Mouse (Mus musculus): ENCODE results near the gene Junb. TPM values are rescaled to one million over a fixed set of nuclear protein-coding genes. Genes with fewer than 3 reads are reported as not detected.

Junb gene
- polyA plus RNA-seq, 1 experiment = 158 TPM

DNA sequence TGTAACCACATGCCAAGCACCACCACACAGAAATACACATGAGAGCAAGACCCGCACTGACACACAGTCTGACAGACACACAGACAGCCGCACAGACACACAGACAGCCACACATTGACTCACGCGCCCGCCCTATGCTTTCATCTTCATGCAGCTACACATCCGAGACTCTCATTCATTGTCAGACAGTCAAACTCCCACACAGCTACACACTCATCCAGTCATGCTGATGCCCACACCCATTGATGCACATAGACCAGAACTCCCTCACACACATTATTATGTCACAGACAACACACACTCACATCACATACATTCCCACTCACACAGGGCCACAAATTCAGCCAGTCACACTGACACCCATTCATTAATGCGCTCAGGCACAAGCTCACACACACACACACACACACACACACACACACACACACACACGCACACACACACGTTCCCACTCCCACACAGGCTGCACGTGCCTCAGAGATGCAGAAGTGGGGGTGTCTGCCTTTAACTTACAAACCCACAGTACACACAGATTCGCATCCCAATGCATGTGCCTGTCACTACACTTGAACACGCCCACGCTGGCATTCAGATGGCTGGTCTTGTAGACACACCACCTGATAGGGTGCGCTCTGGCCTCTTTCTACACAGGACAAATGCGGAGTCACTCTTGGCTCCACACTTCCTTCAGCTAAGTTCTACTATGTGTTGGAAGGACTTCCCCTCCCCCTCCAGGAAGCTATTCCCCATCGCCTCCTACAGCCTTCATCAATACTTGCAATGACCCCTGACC is 44.6 kb downstream of the Junb start:
- H3K4me3 ChIP-seq (ENCODE audit: insufficient read depth, poor library complexity, severe bottlenecking) = no peak overlapping the region
- H3K36me3 ChIP-seq (ENCODE audit: control insufficient read depth, insufficient read depth) = no peaks in the 10 kb centered on the region
- no peak overlapping the region for H3ac ChIP-seq (ENCODE audit: control insufficient read depth, insufficient read length, low read depth)
- no peaks in the 10 kb centered on the region for H3K79me2 ChIP-seq (ENCODE audit: control insufficient read depth, insufficient read depth)
- no peaks in the 10 kb centered on the region for H3K79me3 ChIP-seq (ENCODE audit: low read depth)
- H3K27me3 ChIP-seq (ENCODE audit: control insufficient read depth, insufficient read depth, insufficient read length) = peaks cover 57% of the 10 kb centered on the region
- TF ChIP-seq MAX (IDR thresholded peaks at IDR 0.05) (no peak), FOSL1 (IDR thresholded peaks at IDR 0.05; ENCODE audit: insufficient read depth, low read length, poor library complexity, severe bottlenecking) (no peak), MYOD1 (IDR thresholded peaks at IDR 0.05; ENCODE audit: control insufficient read depth, insufficient read length, low read depth) (no peak), USF1 (IDR thresholded peaks at IDR 0.05; ENCODE audit: low read depth) (no peak), MYOG (IDR thresholded peaks at IDR 0.05; ENCODE audit: control insufficient read depth, extremely low read depth, insufficient read length) (no peak), CTCF (IDR thresholded peaks at IDR 0.05; ENCODE audit: control insufficient read depth, insufficient read depth, insufficient read length) (no peak), CEBPB (IDR thresholded peaks at IDR 0.05; ENCODE audit: low read depth) (no peak)

DNA sequence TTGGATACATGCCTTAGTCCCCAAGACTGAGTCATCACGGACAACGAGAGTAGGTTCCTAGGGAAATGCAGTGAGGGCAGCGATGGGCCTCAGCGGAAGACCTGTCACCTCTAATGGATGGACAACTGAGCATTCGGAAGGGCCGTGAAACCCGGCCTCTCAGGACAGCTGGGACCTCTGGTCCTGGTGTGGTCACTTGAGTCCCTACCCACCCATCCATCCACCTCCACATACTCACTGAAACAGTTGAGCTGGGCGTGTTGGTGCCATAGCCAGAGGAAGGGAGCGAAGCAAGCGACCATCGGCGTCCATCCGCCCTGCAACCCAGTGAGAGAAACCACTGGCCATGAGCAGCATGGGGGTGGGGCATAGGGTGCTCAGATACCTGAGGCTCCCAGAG is 47.9 kb downstream of the Junb start:
- Histone ChIP-seq H3K79me3 (ENCODE audit: low read depth) (no peaks in the 10 kb centered on the region), H3K36me3 (ENCODE audit: control insufficient read depth, insufficient read depth) (no peaks in the 10 kb centered on the region), H3K27me3 (ENCODE audit: control insufficient read depth, insufficient read depth, insufficient read length) (peaks cover 31% of the 10 kb centered on the region), H3K4me3 (ENCODE audit: insufficient read depth, poor library complexity, severe bottlenecking) (no peak overlapping the region), H3ac (ENCODE audit: control insufficient read depth, insufficient read length, low read depth) (no peak overlapping the region), H3K79me2 (ENCODE audit: control insufficient read depth, insufficient read depth) (no peaks in the 10 kb centered on the region)
- TF ChIP-seq MAX (IDR thresholded peaks at IDR 0.05) (no peak), USF1 (IDR thresholded peaks at IDR 0.05; ENCODE audit: low read depth) (no peak), MYOG (IDR thresholded peaks at IDR 0.05; ENCODE audit: control insufficient read depth, extremely low read depth, insufficient read length) (no peak), FOSL1 (IDR thresholded peaks at IDR 0.05; ENCODE audit: insufficient read depth, low read length, poor library complexity, severe bottlenecking) (no peak), MYOD1 (IDR thresholded peaks at IDR 0.05; ENCODE audit: control insufficient read depth, insufficient read length, low read depth) (no peak), CEBPB (IDR thresholded peaks at IDR 0.05; ENCODE audit: low read depth) (no peak), CTCF (IDR thresholded peaks at IDR 0.05; ENCODE audit: control insufficient read depth, insufficient read depth, insufficient read length) (no peak)

DNA sequence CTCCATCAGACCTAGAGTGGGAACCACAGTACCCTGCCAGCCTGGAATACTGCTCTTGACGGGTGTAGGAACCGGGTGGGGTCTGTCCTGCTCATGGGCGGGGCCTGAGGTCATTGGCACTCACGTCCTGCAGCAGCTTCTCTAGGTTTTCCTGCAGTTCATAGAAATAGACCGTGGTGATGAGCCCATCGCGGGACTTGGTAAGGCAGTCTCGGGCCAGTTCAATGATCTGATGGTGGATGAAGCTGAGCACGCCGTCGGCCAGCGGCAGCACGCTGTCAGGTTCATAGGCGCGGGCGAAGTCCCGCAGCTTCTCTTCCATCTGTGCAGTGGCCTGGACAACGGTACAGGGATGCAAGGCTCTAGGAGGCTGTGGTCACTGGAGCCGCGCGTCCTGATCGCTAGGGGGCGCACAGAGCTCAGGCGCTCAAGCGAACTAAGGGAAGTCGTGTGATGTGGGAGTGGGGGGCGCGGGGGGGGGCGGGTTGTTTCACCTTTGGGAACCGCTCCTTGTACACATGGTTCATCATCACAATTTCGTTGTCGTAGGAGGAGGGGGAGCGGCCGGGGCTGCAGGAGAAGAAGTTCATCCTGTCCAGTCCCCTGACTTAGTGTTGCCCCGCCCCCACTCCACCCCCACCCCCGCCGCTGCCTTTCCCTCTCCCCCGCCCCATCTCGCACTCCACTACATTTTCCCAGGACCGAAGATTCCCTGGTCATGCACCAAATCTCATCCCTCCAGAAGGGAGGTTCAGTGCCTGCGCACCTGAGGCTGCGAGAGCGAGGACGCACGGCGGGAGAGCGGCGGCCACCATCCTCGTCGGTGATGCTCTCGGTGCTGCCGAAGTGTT is 49.8 kb downstream of the Junb start:
- no peaks in the 10 kb centered on the region for H3K36me3 ChIP-seq (ENCODE audit: control insufficient read depth, insufficient read depth)
- H3K27me3 ChIP-seq (ENCODE audit: control insufficient read depth, insufficient read depth, insufficient read length) = peaks cover 21% of the 10 kb centered on the region
- TF ChIP-seq CTCF (IDR thresholded peaks at IDR 0.05; ENCODE audit: control insufficient read depth, insufficient read depth, insufficient read length) = peak; percentile 92
- no peak for TF ChIP-seq FOSL1 (IDR thresholded peaks at IDR 0.05; ENCODE audit: insufficient read depth, low read length, poor library complexity, severe bottlenecking)
- no peak for TF ChIP-seq MYOG (IDR thresholded peaks at IDR 0.05; ENCODE audit: control insufficient read depth, extremely low read depth, insufficient read length)
- TF ChIP-seq CEBPB (IDR thresholded peaks at IDR 0.05; ENCODE audit: low read depth) = no peak
- no peak overlapping the region for H3ac ChIP-seq (ENCODE audit: control insufficient read depth, insufficient read length, low read depth)
- H3K79me2 ChIP-seq (ENCODE audit: control insufficient read depth, insufficient read depth) = no peaks in the 10 kb centered on the region
- H3K4me3 ChIP-seq (ENCODE audit: insufficient read depth, poor library complexity, severe bottlenecking) = no peak overlapping the region
- no peaks in the 10 kb centered on the region for H3K79me3 ChIP-seq (ENCODE audit: low read depth)

DNA sequence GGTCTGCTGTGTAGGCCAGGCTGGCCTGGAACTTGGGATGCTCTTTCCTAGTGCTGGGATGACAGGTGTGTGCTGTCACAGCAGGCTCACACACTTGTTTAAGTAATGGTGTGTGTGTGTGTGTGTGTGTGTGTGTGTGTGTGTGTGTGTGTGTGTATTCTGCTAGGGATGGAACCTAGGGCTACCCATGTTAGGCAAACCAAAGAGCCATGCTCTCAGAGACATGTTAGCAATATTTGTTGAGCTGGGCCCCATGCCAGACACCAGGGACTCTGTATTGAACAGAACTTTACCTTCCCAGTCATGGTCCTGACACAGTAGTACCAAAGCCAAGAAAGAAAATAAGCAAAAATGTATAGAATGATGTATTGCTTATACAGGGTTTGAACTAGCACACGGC is 51.0 kb downstream of the Junb start:
- peaks cover 20% of the 10 kb centered on the region for H3K27me3 ChIP-seq (ENCODE audit: control insufficient read depth, insufficient read depth, insufficient read length)
- H3K79me2 ChIP-seq (ENCODE audit: control insufficient read depth, insufficient read depth) = no peaks in the 10 kb centered on the region
- no peaks in the 10 kb centered on the region for H3K36me3 ChIP-seq (ENCODE audit: control insufficient read depth, insufficient read depth)
- H3K4me3 ChIP-seq (ENCODE audit: insufficient read depth, poor library complexity, severe bottlenecking) = no peak overlapping the region
- no peak overlapping the region for H3ac ChIP-seq (ENCODE audit: control insufficient read depth, insufficient read length, low read depth)
- H3K79me3 ChIP-seq (ENCODE audit: low read depth) = no peaks in the 10 kb centered on the region
- TF ChIP-seq USF1 (IDR thresholded peaks at IDR 0.05; ENCODE audit: low read depth) = no peak
- TF ChIP-seq MYOD1 (IDR thresholded peaks at IDR 0.05; ENCODE audit: control insufficient read depth, insufficient read length, low read depth) = no peak
- no peak for TF ChIP-seq FOSL1 (IDR thresholded peaks at IDR 0.05; ENCODE audit: insufficient read depth, low read length, poor library complexity, severe bottlenecking)
- TF ChIP-seq CEBPB (IDR thresholded peaks at IDR 0.05; ENCODE audit: low read depth) = no peak
- TF ChIP-seq MAX (IDR thresholded peaks at IDR 0.05) = no peak
- TF ChIP-seq CTCF (IDR thresholded peaks at IDR 0.05; ENCODE audit: control insufficient read depth, insufficient read depth, insufficient read length) = no peak
- TF ChIP-seq MYOG (IDR thresholded peaks at IDR 0.05; ENCODE audit: control insufficient read depth, extremely low read depth, insufficient read length) = no peak

DNA sequence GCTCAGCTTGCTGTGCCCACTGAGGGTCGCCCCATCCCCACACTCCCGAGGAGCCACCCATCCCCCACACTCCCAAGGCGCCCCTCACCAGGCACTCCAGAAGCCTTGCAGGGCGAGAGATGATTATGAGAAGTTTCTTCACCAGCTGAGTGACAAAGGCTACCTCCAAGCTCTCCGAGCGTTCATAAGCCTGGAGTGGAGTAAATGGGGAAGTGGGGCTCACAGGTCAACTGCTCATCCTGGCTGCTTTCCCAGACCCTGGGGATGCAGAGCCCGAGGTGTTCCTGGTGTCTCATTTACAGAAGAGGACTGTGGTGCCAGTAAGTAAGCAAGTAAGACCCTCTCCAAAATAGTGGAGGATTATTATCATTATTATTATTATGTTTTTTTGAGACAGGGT is 53.0 kb downstream of the Junb start:
- no peak overlapping the region for H3K4me3 ChIP-seq (ENCODE audit: insufficient read depth, poor library complexity, severe bottlenecking)
- TF ChIP-seq CTCF (IDR thresholded peaks at IDR 0.05; ENCODE audit: control insufficient read depth, insufficient read depth, insufficient read length) = no peak
- no peak for TF ChIP-seq USF1 (IDR thresholded peaks at IDR 0.05; ENCODE audit: low read depth)
- no peak for TF ChIP-seq CEBPB (IDR thresholded peaks at IDR 0.05; ENCODE audit: low read depth)
- TF ChIP-seq MYOG (IDR thresholded peaks at IDR 0.05; ENCODE audit: control insufficient read depth, extremely low read depth, insufficient read length) = no peak
- no peak for TF ChIP-seq MYOD1 (IDR thresholded peaks at IDR 0.05; ENCODE audit: control insufficient read depth, insufficient read length, low read depth)
- no peak for TF ChIP-seq FOSL1 (IDR thresholded peaks at IDR 0.05; ENCODE audit: insufficient read depth, low read length, poor library complexity, severe bottlenecking)
- TF ChIP-seq MAX (IDR thresholded peaks at IDR 0.05) = no peak
- no peak overlapping the region for H3ac ChIP-seq (ENCODE audit: control insufficient read depth, insufficient read length, low read depth)
- H3K27me3 ChIP-seq (ENCODE audit: control insufficient read depth, insufficient read depth, insufficient read length) = peaks cover 18% of the 10 kb centered on the region
- no peaks in the 10 kb centered on the region for H3K79me3 ChIP-seq (ENCODE audit: low read depth)
- no peaks in the 10 kb centered on the region for H3K79me2 ChIP-seq (ENCODE audit: control insufficient read depth, insufficient read depth)
- no peaks in the 10 kb centered on the region for H3K36me3 ChIP-seq (ENCODE audit: control insufficient read depth, insufficient read depth)

Small RNAs within 50 kb of the gene (microRNA-seq; reads per million reads assigned to microRNA genes)
- not detected for gene Gm24197 (ENCODE audit: borderline microRNAs expressed)

Other genes with a start within 250 kb of the Junb start
- 50.7 TPM for gene Nfix, start 178.4 kb downstream of the Junb start, polyA plus RNA-seq (2012; fragmentation: generic; extraction: Trizol)
- 2.4 TPM for gene Dand5, start 155.9 kb downstream of the Junb start, polyA plus RNA-seq (2012; fragmentation: generic; extraction: Trizol)
- 32.5 TPM for gene Gadd45gip1, start 147.2 kb downstream of the Junb start, polyA plus RNA-seq (2012; fragmentation: generic; extraction: Trizol)
- gene Rad23a, start 138.1 kb downstream of the Junb start, polyA plus RNA-seq (2012; fragmentation: generic; extraction: Trizol) = 68.3 TPM
- 687 TPM for gene Calr, start 131.8 kb downstream of the Junb start, polyA plus RNA-seq (2012; fragmentation: generic; extraction: Trizol)
- 104 TPM for gene Farsa, start 121.7 kb downstream of the Junb start, polyA plus RNA-seq (2012; fragmentation: generic; extraction: Trizol)
- 8.5 TPM for gene Syce2, start 106.6 kb downstream of the Junb start, polyA plus RNA-seq (2012; fragmentation: generic; extraction: Trizol)
- 11.4 TPM for gene Gcdh, start 84.8 kb downstream of the Junb start, polyA plus RNA-seq (2012; fragmentation: generic; extraction: Trizol)
- 0.09 TPM for gene Klf1, start 76.8 kb downstream of the Junb start, polyA plus RNA-seq (2012; fragmentation: generic; extraction: Trizol)
- gene Dnase2a, start 70.2 kb downstream of the Junb start, polyA plus RNA-seq (2012; fragmentation: generic; extraction: Trizol) = 9.0 TPM
- not detected for gene Mast1, start 41.4 kb downstream of the Junb start, polyA plus RNA-seq (2012; fragmentation: generic; extraction: Trizol)
- 0.05 TPM for gene Rtbdn, start 31.7 kb downstream of the Junb start, polyA plus RNA-seq (2012; fragmentation: generic; extraction: Trizol)
- gene Gm49661, start 9.3 kb downstream of the Junb start, polyA plus RNA-seq (2012; fragmentation: generic; extraction: Trizol) = not detected
- 609 TPM for gene Prdx2, start 9.1 kb downstream of the Junb start, polyA plus RNA-seq (2012; fragmentation: generic; extraction: Trizol)
- 145 TPM for gene Rnaseh2a, start 9.0 kb downstream of the Junb start, polyA plus RNA-seq (2012; fragmentation: generic; extraction: Trizol)
- 7.0 TPM for gene Hook2, start 11.9 kb upstream of the Junb start, polyA plus RNA-seq (2012; fragmentation: generic; extraction: Trizol)
- gene Best2, start 35.8 kb upstream of the Junb start, polyA plus RNA-seq (2012; fragmentation: generic; extraction: Trizol) = 0.04 TPM
- 253 TPM for gene Asna1, start 46.6 kb upstream of the Junb start, polyA plus RNA-seq (2012; fragmentation: generic; extraction: Trizol)
- gene Trir, start 48.1 kb upstream of the Junb start, polyA plus RNA-seq (2012; fragmentation: generic; extraction: Trizol) = 321 TPM
- 52.0 TPM for gene Tnpo2, start 58.2 kb upstream of the Junb start, polyA plus RNA-seq (2012; fragmentation: generic; extraction: Trizol)
- gene Fbxw9, start 81.3 kb upstream of the Junb start, polyA plus RNA-seq (2012; fragmentation: generic; extraction: Trizol) = 20.0 TPM
- not detected for gene Gm5741, start 89.3 kb upstream of the Junb start, polyA plus RNA-seq (2012; fragmentation: generic; extraction: Trizol)
- gene Dhps, start 93.0 kb upstream of the Junb start, polyA plus RNA-seq (2012; fragmentation: generic; extraction: Trizol) = 123 TPM
- gene Wdr83os, start 102.0 kb upstream of the Junb start, polyA plus RNA-seq (2012; fragmentation: generic; extraction: Trizol) = 152 TPM
- 25.0 TPM for gene Wdr83, start 102.6 kb upstream of the Junb start, polyA plus RNA-seq (2012; fragmentation: generic; extraction: Trizol)
- gene Man2b1, start 104.6 kb upstream of the Junb start, polyA plus RNA-seq (2012; fragmentation: generic; extraction: Trizol) = 9.8 TPM
- gene Zfp791, start 144.4 kb upstream of the Junb start, polyA plus RNA-seq (2012; fragmentation: generic; extraction: Trizol) = 0.07 TPM
- gene Cks1brt, start 173.2 kb upstream of the Junb start, polyA plus RNA-seq (2012; fragmentation: generic; extraction: Trizol) = not detected
- gene Olfr371, start 247.3 kb upstream of the Junb start, polyA plus RNA-seq (2012; fragmentation: generic; extraction: Trizol) = not detected

All from C2C12 (cell line).